Mouse (Mus musculus) kidney, adult 18-20 months (tissue): Measurements from ENCODE around the gene Mettl9.
A peak's percentile ranks its signal among the peaks of the same experiment; 100 is the strongest.
"Not testable (repeated sequence)": the region's sequence is repeated elsewhere in the genome, so short reads cannot be mapped to it uniquely, and the experiment has no call there.

Experiments
- DNase-seq: peaks from one replicate; pipeline ENCODE4 v3.0.0; 2021

Gene Mettl9

GRCm38 (mm10) chr7:121033856-121034652, at the start of gene Mettl9:
Gene Mettl9 (plus strand): TSS chr7:121034445.
- peak; percentile 91 for DNase-seq

GRCm38 (mm10) chr7:120991191-120991590, 43.1 kb upstream of the Mettl9 start:
- no peak for DNase-seq

GRCm38 (mm10) chr7:120999021-120999530, 35.2 kb upstream of the Mettl9 start:
- no peak for DNase-seq

GRCm38 (mm10) chr7:121000065-121000822, 34.0 kb upstream of the Mettl9 start:
- peak; percentile 31 for DNase-seq

- no peak for DNase-seq
Observed at GRCm38 (mm10) chr7:121001879-121002278, 32.4 kb upstream of the Mettl9 start.

GRCm38 (mm10) chr7:121002407-121002928, 31.8 kb upstream of the Mettl9 start:
- no peak for DNase-seq

- DNase-seq: peak; percentile 64
Observed at GRCm38 (mm10) chr7:121003793-121004418, 30.3 kb upstream of the Mettl9 start.

- DNase-seq: no peak
Observed at GRCm38 (mm10) chr7:121011794-121012689, 22.2 kb upstream of the Mettl9 start.

GRCm38 (mm10) chr7:121014486-121014885, 19.8 kb upstream of the Mettl9 start:
- no peak for DNase-seq

GRCm38 (mm10) chr7:121018778-121019177, 15.5 kb upstream of the Mettl9 start:
- DNase-seq: no peak

GRCm38 (mm10) chr7:121020277-121020676, 14.0 kb upstream of the Mettl9 start:
- DNase-seq: peak; percentile 50

- DNase-seq: no peak
Observed at GRCm38 (mm10) chr7:121025221-121026008, 8.8 kb upstream of the Mettl9 start.

- no peak for DNase-seq
Observed at GRCm38 (mm10) chr7:121026300-121026699, 7.9 kb upstream of the Mettl9 start.

- not testable (repeated sequence) for DNase-seq
Observed at GRCm38 (mm10) chr7:121029947-121030346, 4.3 kb upstream of the Mettl9 start.

GRCm38 (mm10) chr7:121034701-121035141, 476 bp downstream of the Mettl9 start:
- peak; percentile 84 for DNase-seq

GRCm38 (mm10) chr7:121035161-121035721, 996 bp downstream of the Mettl9 start:
- DNase-seq: peak; percentile 68

- no peak for DNase-seq
Observed at GRCm38 (mm10) chr7:121040595-121040994, 6.3 kb downstream of the Mettl9 start.

GRCm38 (mm10) chr7:121041989-121042388, 7.7 kb downstream of the Mettl9 start:
- DNase-seq: no peak

GRCm38 (mm10) chr7:121043004-121043403, 8.8 kb downstream of the Mettl9 start:
- DNase-seq: no peak

GRCm38 (mm10) chr7:121043510-121043909, 9.3 kb downstream of the Mettl9 start:
- no peak for DNase-seq

GRCm38 (mm10) chr7:121044251-121044650, 10.0 kb downstream of the Mettl9 start:
- DNase-seq: no peak
